Mouse (Mus musculus): ENCODE results near the gene Usp37. TPM values are rescaled to one million over a fixed set of nuclear protein-coding genes. Genes with fewer than 3 reads are reported as not detected.
"Not testable (repeated sequence)": the region's sequence is repeated elsewhere in the genome, so short reads cannot be mapped to it uniquely, and the experiment has no call there.

Usp37 gene
- polyA plus RNA-seq, 1 experiment from 2014 or later = 32.2 TPM

- no peak for ATAC-seq (replicated peaks)
- Histone ChIP-seq H3K27me3 (no peaks in the 10 kb centered on the region), H3K36me3 (no peaks in the 10 kb centered on the region), H3K4me2 (replicated peaks) (no peak within 1 kb of the TSS), H3K4me1 (no peaks in the 10 kb centered on the region), H3K4me3 (no peak within 1 kb of the TSS), H3K9me3 (no peaks in the 10 kb centered on the region), H3K9ac (replicated peaks) (no peak within 1 kb of the TSS), H3K27ac (replicated peaks) (no peak within 1 kb of the TSS)
- WGBS = 72% methylated on average over 15 of the region's 15 CpGs
Measured at GRCm38 (mm10) chr1:74408589-74409504, 135.2 kb downstream of the Usp37 start, which contains the start of gene Vil1. Gene Vil1, plus strand, starts transcription at chr1:74409376.

GRCm38 (mm10) chr1:74404206-74404605, 139.9 kb downstream of the Usp37 start:
- 95% methylated on average over 4 of the region's 4 CpGs for WGBS
- H3K9me3 ChIP-seq = no peaks in the 10 kb centered on the region
- no peak overlapping the region for H3K4me2 ChIP-seq (replicated peaks)

GRCm38 (mm10) chr1:74401015-74401702, 142.9 kb downstream of the Usp37 start:
- Histone ChIP-seq H3K36me3 (no peaks in the 10 kb centered on the region), H3K27ac (replicated peaks) (no peak overlapping the region), H3K4me2 (replicated peaks) (no peak overlapping the region), H3K9me3 (no peaks in the 10 kb centered on the region), H3K27me3 (no peaks in the 10 kb centered on the region), H3K9ac (replicated peaks) (no peak overlapping the region), H3K4me1 (peaks cover 14% of the 10 kb centered on the region), H3K4me3 (no peak overlapping the region)
- no peak for ATAC-seq (replicated peaks)
- 63% methylated on average over 16 of the region's 16 CpGs for WGBS

More at GRCm38 (mm10) chr1:74404206-74404605, 139.9 kb downstream of the Usp37 start:
- Histone ChIP-seq H3K9ac (replicated peaks) (no peak overlapping the region), H3K4me1 (no peaks in the 10 kb centered on the region), H3K36me3 (no peaks in the 10 kb centered on the region), H3K27me3 (no peaks in the 10 kb centered on the region), H3K27ac (replicated peaks) (no peak overlapping the region), H3K4me3 (no peak overlapping the region)
- ATAC-seq (replicated peaks) = no peak

- Histone ChIP-seq H3K4me2 (replicated peaks) (no peak overlapping the region), H3K9ac (replicated peaks) (no peak overlapping the region), H3K27me3 (no peaks in the 10 kb centered on the region), H3K4me3 (no peak overlapping the region), H3K9me3 (no peaks in the 10 kb centered on the region), H3K4me1 (peaks cover 14% of the 10 kb centered on the region), H3K36me3 (no peaks in the 10 kb centered on the region), H3K27ac (replicated peaks) (no peak overlapping the region)
- ATAC-seq (replicated peaks) = no peak
- 74% methylated on average over 3 of the region's 3 CpGs for WGBS
Measured at GRCm38 (mm10) chr1:74400531-74400930, 143.6 kb downstream of the Usp37 start.

GRCm38 (mm10) chr1:74397919-74398451, 146.1 kb downstream of the Usp37 start:
- Histone ChIP-seq H3K4me1 (peaks cover 20% of the 10 kb centered on the region), H3K4me2 (replicated peaks) (peak overlapping the region; percentile 93), H3K36me3 (0 out of 2 replicates have a peak, but pooled peaks cover 5% of the 10 kb centered on the region), H3K9me3 (no peaks in the 10 kb centered on the region), H3K4me3 (peak overlapping the region; percentile 59), H3K9ac (replicated peaks) (peak overlapping the region; percentile 51), H3K27ac (replicated peaks) (peak overlapping the region; percentile 63), H3K27me3 (no peaks in the 10 kb centered on the region)
- ATAC-seq (replicated peaks) = peak; percentile 31
- WGBS = 2% methylated on average over 11 of the region's 11 CpGs

GRCm38 (mm10) chr1:74397268-74397918, 146.7 kb downstream of the Usp37 start:
- Histone ChIP-seq H3K27me3 (no peaks in the 10 kb centered on the region), H3K4me1 (peaks cover 26% of the 10 kb centered on the region), H3K4me2 (replicated peaks) (peak overlapping the region; percentile 93), H3K36me3 (0 out of 2 replicates have a peak, but pooled peaks cover 5% of the 10 kb centered on the region), H3K9me3 (no peaks in the 10 kb centered on the region), H3K27ac (replicated peaks) (peak overlapping the region; percentile 63), H3K9ac (replicated peaks) (peak overlapping the region; percentile 51), H3K4me3 (peak overlapping the region; percentile 59)
- WGBS = under 1% methylated on average over 41 of the region's 41 CpGs
- ATAC-seq (replicated peaks) = peak; percentile 84

- H3K4me2 ChIP-seq (replicated peaks) = peak overlapping the region; percentile 93
- not testable (repeated sequence) for H3K9me3 ChIP-seq; ATAC-seq (replicated peaks); H3K27me3 ChIP-seq; H3K36me3 ChIP-seq
- peaks cover 30% of the 10 kb centered on the region for H3K4me1 ChIP-seq
- H3K9ac ChIP-seq (replicated peaks) = peak overlapping the region; percentile 51; the same call in 1 of the 2 replicates
- peak overlapping the region; percentile 23; the same call in 1 of the 2 replicates for H3K27ac ChIP-seq (replicated peaks)
- 6% methylated on average over 12 of the region's 12 CpGs for WGBS
- H3K4me3 ChIP-seq = peak overlapping the region; percentile 59
Measured at GRCm38 (mm10) chr1:74396456-74397222, 147.4 kb downstream of the Usp37 start.

- Histone ChIP-seq H3K4me2 (replicated peaks) (no peak overlapping the region), H3K27ac (replicated peaks) (no peak overlapping the region), H3K36me3 (0 out of 2 replicates have a peak, but pooled peaks cover 5% of the 10 kb centered on the region), H3K27me3 (no peaks in the 10 kb centered on the region), H3K9me3 (no peaks in the 10 kb centered on the region), H3K4me1 (peaks cover 42% of the 10 kb centered on the region), H3K9ac (replicated peaks) (no peak overlapping the region), H3K4me3 (no peak overlapping the region)
- ATAC-seq (replicated peaks) = no peak
- WGBS = 85% methylated on average over 13 of the region's 13 CpGs
Measured at GRCm38 (mm10) chr1:74395290-74395689, 148.8 kb downstream of the Usp37 start.

GRCm38 (mm10) chr1:74394858-74395257, 149.2 kb downstream of the Usp37 start:
- no peaks in the 10 kb centered on the region for H3K27me3 ChIP-seq
- H3K27ac ChIP-seq (replicated peaks) = no peak overlapping the region
- 0 out of 2 replicates have a peak, but pooled peaks cover 5% of the 10 kb centered on the region for H3K36me3 ChIP-seq
- WGBS = 92% methylated on average over 15 of the region's 15 CpGs
- no peak overlapping the region for H3K9ac ChIP-seq (replicated peaks)
- H3K4me1 ChIP-seq = peaks cover 46% of the 10 kb centered on the region
- H3K9me3 ChIP-seq = no peaks in the 10 kb centered on the region
- no peak overlapping the region for H3K4me3 ChIP-seq
- ATAC-seq (replicated peaks) = no peak
- no peak overlapping the region for H3K4me2 ChIP-seq (replicated peaks)

GRCm38 (mm10) chr1:74394311-74394710, 149.8 kb downstream of the Usp37 start:
- Histone ChIP-seq H3K9me3 (no peaks in the 10 kb centered on the region), H3K4me1 (peaks cover 49% of the 10 kb centered on the region), H3K9ac (replicated peaks) (no peak overlapping the region), H3K27me3 (no peaks in the 10 kb centered on the region), H3K4me2 (replicated peaks) (no peak overlapping the region), H3K27ac (replicated peaks) (no peak overlapping the region), H3K4me3 (no peak overlapping the region), H3K36me3 (0 out of 2 replicates have a peak, but pooled peaks cover 5% of the 10 kb centered on the region)
- 94% methylated on average over 9 of the region's 9 CpGs for WGBS
- no peak for ATAC-seq (replicated peaks)

GRCm38 (mm10) chr1:74393697-74394096, 150.4 kb downstream of the Usp37 start:
- ATAC-seq (replicated peaks) = no peak
- 0 out of 2 replicates have a peak, but pooled peaks cover 5% of the 10 kb centered on the region for H3K36me3 ChIP-seq
- H3K27ac ChIP-seq (replicated peaks) = no peak overlapping the region
- peak overlapping the region; percentile 81; the same call in 1 of the 2 replicates for H3K4me2 ChIP-seq (replicated peaks)
- H3K4me1 ChIP-seq = peaks cover 49% of the 10 kb centered on the region
- H3K9me3 ChIP-seq = no peaks in the 10 kb centered on the region
- H3K27me3 ChIP-seq = no peaks in the 10 kb centered on the region
- H3K4me3 ChIP-seq = no peak overlapping the region
- H3K9ac ChIP-seq (replicated peaks) = no peak overlapping the region
- 85% methylated on average over 9 of the region's 9 CpGs for WGBS

Measured in forebrain, embryonic 15.5 days (tissue).